ENCODE assay signal across 8 mouse cellular contexts in the genomic region with DNA sequence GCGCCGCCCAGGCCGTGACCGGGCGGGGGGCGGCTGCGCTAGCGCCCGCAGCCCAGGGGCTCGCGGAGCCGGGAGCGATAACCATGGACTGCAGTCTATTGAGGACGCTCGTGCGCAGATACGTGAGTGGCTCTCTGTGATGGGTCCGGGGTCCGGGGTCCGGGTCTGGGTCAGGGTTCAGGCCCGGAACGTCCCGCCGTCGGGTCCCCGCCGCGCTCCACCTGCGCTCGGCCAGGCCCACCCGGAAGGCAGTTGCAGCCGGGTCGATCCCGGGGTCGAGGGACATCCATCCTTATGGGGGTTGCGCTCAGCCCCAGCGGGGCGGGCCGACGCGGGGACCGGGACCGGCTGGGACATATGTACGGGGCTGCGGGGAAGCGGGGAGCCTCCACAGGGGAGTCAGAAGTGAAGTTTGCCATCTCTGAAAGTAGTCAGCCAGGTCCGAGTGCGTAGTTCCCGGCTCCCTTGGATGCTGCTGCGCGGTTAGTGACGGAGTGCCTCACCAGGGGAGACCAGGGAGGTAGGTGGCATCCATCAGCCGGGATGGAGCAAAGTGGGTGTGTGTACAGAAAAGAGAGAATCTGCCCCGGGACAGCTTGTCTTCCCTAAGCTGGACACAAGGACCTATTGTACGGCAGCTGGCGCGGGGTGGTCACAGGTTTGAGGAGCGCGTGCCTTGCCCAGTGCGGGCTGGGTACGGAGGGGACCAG. TPM values are rescaled to one million over a fixed set of nuclear protein-coding genes. Genes with fewer than 3 reads are reported as not detected.
A peak's percentile ranks its signal among the peaks of the same experiment; 100 is the strongest.
DNase-seq lines count a peak whose midpoint lies in the region; ATAC-seq and TF ChIP-seq lines count a peak whose summit lies in the region.

No protein-coding gene starts in this region.

- intact Hi-C loops in left cerebral cortex, adult 2 months (cut with DNase I) = loop anchor here (2.0 to 5.0 kb wide), 2 partner anchors 55 to 85 kb away; partner anchors contain the start of gene Tubgcp3

- peak overlapping the region; percentile 83 for H3K27ac ChIP-seq in left cerebral cortex, adult 2 months
- no peak overlapping the region for H3K27ac ChIP-seq in bone marrow macrophage, adult 2 months (ENCODE audit: insufficient read depth, low read depth, low read length)
- H3K27ac ChIP-seq in forebrain, embryonic 11.5 days (ENCODE audit: low read depth, low read length) = no peak overlapping the region
- no peak overlapping the region for H3K27ac ChIP-seq in liver, embryonic 12.5 days
- peak overlapping the region; percentile 80 for H3K27ac ChIP-seq in neural tube, embryonic 15.5 days (replicated peaks)

- H3K9me3 ChIP-seq in forebrain, embryonic 11.5 days (ENCODE audit: control insufficient read depth, low read length) = no peaks in the 10 kb centered on the region
- no peaks in the 10 kb centered on the region for H3K9me3 ChIP-seq in liver, embryonic 12.5 days (replicated peaks)
- no peaks in the 10 kb centered on the region for H3K9me3 ChIP-seq in neural tube, embryonic 15.5 days (replicated peaks)

- H3K36me3 ChIP-seq in forebrain, embryonic 11.5 days (ENCODE audit: control insufficient read depth, insufficient read depth, low read length) = no peaks in the 10 kb centered on the region
- H3K36me3 ChIP-seq in liver, embryonic 12.5 days = no peaks in the 10 kb centered on the region
- no peaks in the 10 kb centered on the region; the same call in 1 of the 2 replicates for H3K36me3 ChIP-seq in neural tube, embryonic 15.5 days

- TF ChIP-seq CTCF in left cerebral cortex, adult 2 months (IDR thresholded peaks at IDR 0.05) = no peak
- no peak for TF ChIP-seq CTCF in bone marrow macrophage, adult 2 months (IDR thresholded peaks at IDR 0.05; ENCODE audit: low read depth, low read length)

- TF ChIP-seq POLR2A in bone marrow macrophage, adult 2 months (IDR thresholded peaks at IDR 0.05; ENCODE audit: borderline replicate concordance, low read depth, low read length) = no peak

- H3K4me1 ChIP-seq in bone marrow macrophage, adult 2 months (ENCODE audit: control insufficient read depth, insufficient read depth, low read length) = peaks cover 32% of the 10 kb centered on the region
- peaks cover 6% of the 10 kb centered on the region; the same call in 1 of the 2 replicates for H3K4me1 ChIP-seq in forebrain, embryonic 11.5 days (replicated peaks; ENCODE audit: control insufficient read depth, insufficient read depth, low read length)
- H3K4me1 ChIP-seq in liver, embryonic 12.5 days = peaks cover 20% of the 10 kb centered on the region
- peaks cover 27% of the 10 kb centered on the region for H3K4me1 ChIP-seq in neural tube, embryonic 15.5 days

- H3K4me3 ChIP-seq in left cerebral cortex, adult 2 months = peak overlapping the region; percentile 94
- peak overlapping the region; percentile 86 for H3K4me3 ChIP-seq in bone marrow macrophage, adult 2 months (ENCODE audit: insufficient read depth, low read length)
- peak overlapping the region; percentile 81 for H3K4me3 ChIP-seq in forebrain, embryonic 11.5 days (ENCODE audit: low read depth, low read length)
- peak overlapping the region; percentile 65 for H3K4me3 ChIP-seq in liver, embryonic 12.5 days
- H3K4me3 ChIP-seq in neural tube, embryonic 15.5 days (replicated peaks) = peak overlapping the region; percentile 91

- WGBS in forebrain, embryonic 11.5 days = under 1% methylated on average over 48 of the region's 61 CpGs
- WGBS in liver, embryonic 12.5 days (ENCODE audit: insufficient replicate concordance) = 3% methylated on average over 60 of the region's 61 CpGs
- under 1% methylated on average over 54 of the region's 61 CpGs for WGBS in neural tube, embryonic 15.5 days

- H3K27me3 ChIP-seq in forebrain, embryonic 11.5 days (ENCODE audit: control insufficient read depth, insufficient read depth, low read length) = no peaks in the 10 kb centered on the region
- H3K27me3 ChIP-seq in liver, embryonic 12.5 days (replicated peaks) = peaks cover 69% of the 10 kb centered on the region
- H3K27me3 ChIP-seq in neural tube, embryonic 15.5 days (replicated peaks) = no peaks in the 10 kb centered on the region

- peak; percentile 32 to 41 for DNase-seq in left cerebral cortex, adult 2 months (ENCODE audit: extremely low spot score in 1 of 2, low spot score in 2 of 2)
- DNase-seq in left cerebral cortex, adult 8-10 months (ENCODE audit: low spot score in 2 of 2) = no peak
- DNase-seq in forebrain, embryonic 11.5 days (ENCODE audit: low spot score) = peak; percentile 69
- DNase-seq in induced T-regulatory cell, adult 2 months (ENCODE audit: low read depth) = peak; percentile 37

- H3K9ac ChIP-seq in forebrain, embryonic 11.5 days (ENCODE audit: low read length) = peak overlapping the region; percentile 93
- H3K9ac ChIP-seq in liver, embryonic 12.5 days = peak overlapping the region; percentile 60
- H3K9ac ChIP-seq in neural tube, embryonic 15.5 days (replicated peaks) = peak overlapping the region; percentile 94

- H3K4me2 ChIP-seq in forebrain, embryonic 11.5 days (ENCODE audit: low read depth, low read length, severe bottlenecking) = peak overlapping the region; percentile 85
- H3K4me2 ChIP-seq in liver, embryonic 12.5 days = peak overlapping the region; percentile 87
- peak overlapping the region; percentile 95 for H3K4me2 ChIP-seq in neural tube, embryonic 15.5 days

- ATAC-seq in forebrain, embryonic 11.5 days (replicated peaks; ENCODE audit: low FRiP score) = peak; percentile 66
- 0 out of 2 replicates have a peak, but pooled peaks have one; percentile 15 for ATAC-seq in liver, embryonic 12.5 days
- ATAC-seq in neural tube, embryonic 15.5 days (ENCODE audit: low FRiP score) = peak; percentile 74
- ATAC-seq in monocyte, adult 5-6 weeks (replicated peaks; ENCODE audit: insufficient number of reproducible peaks, low FRiP score, low TSS enrichment, poor library complexity, severe bottlenecking) = no peak

RNA-seq across cellular contexts. Expression of gene Atp11a, which starts 0.6 kb away (rescaled TPM):
- total RNA-seq in left cerebral cortex, adult 2 months (2021) = 10 to 100 TPM; 47.5 to 55.7 TPM
- 10 to 100 TPM; 52.3 to 65.7 (median 61.4) TPM for total RNA-seq in left cerebral cortex, adult 8-10 months (2022)
- polyA plus RNA-seq in bone marrow macrophage, adult 2 months (2012; ENCODE audit: insufficient read depth, insufficient read length, missing spikeins) = 21.1 and 24.0 TPM in 2 replicates
- 18.5 and 18.9 TPM in 2 replicates for polyA plus RNA-seq in forebrain, embryonic 11.5 days (2014; fragmentation: Nextera tagmentation; extraction: Ambion mirVana)
- polyA plus RNA-seq in liver, embryonic 12.5 days (2016; fragmentation: Nextera tagmentation; extraction: Ambion mirVana) = 2.2 and 2.7 TPM in 2 replicates
- 12.0 and 13.4 TPM in 2 replicates for polyA plus RNA-seq in neural tube, embryonic 15.5 days (2015; fragmentation: Nextera tagmentation; extraction: Ambion mirVana)
- 14.4 to 19.7 TPM (median 18.2 TPM) in 3 replicates for total RNA-seq in monocyte, adult 5-6 weeks (2017)

Comparison
In these comparisons a context has a peak if more than half of its experiments do, and no peak if none do; other contexts are left out.
1. DNase-seq: peak in left cerebral cortex, adult 2 months (2 of 2), forebrain, embryonic 11.5 days (single experiment) and induced T-regulatory cell, adult 2 months (single experiment); none in left cerebral cortex, adult 8-10 months (0 of 2).
2. H3K27ac ChIP-seq: peak in left cerebral cortex, adult 2 months (single experiment) and neural tube, embryonic 15.5 days (single experiment); none in bone marrow macrophage, adult 2 months (single experiment), forebrain, embryonic 11.5 days (single experiment) and liver, embryonic 12.5 days (single experiment).
3. Peak in every context shown above with its lines, with median percentiles within 50 percentile points of each other: H3K4me3 ChIP-seq, H3K4me2 ChIP-seq and H3K9ac ChIP-seq.